Mouse (Mus musculus) hindbrain, embryonic 10.5 days (tissue): ENCODE data around the gene Col4a4. TPM values are rescaled to one million over a fixed set of nuclear protein-coding genes. Genes with fewer than 3 reads are reported as not detected.

Experiments used
- DNase-seq: peaks from one replicate; pipeline ENCODE4 v3.0.0-alpha.2; 2017; ENCODE audit warnings: low spot score
- H3K27ac ChIP-seq: fragments of 300-500 bp; sonication (generic); 2 replicates; pipeline ENCODE4 v1.5.1; 2016; ENCODE audit warnings: mild to moderate bottlenecking, moderate library complexity
- H3K27me3 ChIP-seq: fragments of 300-500 bp; sonication (generic); 2 replicates; pipeline ENCODE4 v1.6.1; 2016; ENCODE audit warnings: mild to moderate bottlenecking; ENCODE audit not compliant: poor library complexity, insufficient read depth, severe bottlenecking
- H3K36me3 ChIP-seq: fragments of 300-500 bp; sonication (generic); 2 replicates; pipeline ENCODE4 v1.6.1; 2016; ENCODE audit warnings: mild to moderate bottlenecking, moderate library complexity
- H3K4me1 ChIP-seq: fragments of 300-500 bp; sonication (generic); replicated peaks from 2 replicates; pipeline ENCODE4 v1.6.1; 2016; ENCODE audit warnings: mild to moderate bottlenecking
- H3K4me3 ChIP-seq: fragments of 300-500 bp; sonication (generic); 2 replicates; pipeline ENCODE4 v1.5.1; 2016; ENCODE audit warnings: mild to moderate bottlenecking, moderate library complexity
- H3K9me3 ChIP-seq: fragments of 300-500 bp; sonication (generic); 2 replicates; pipeline ENCODE4 v1.6.1; 2016; ENCODE audit warnings: mild to moderate bottlenecking, moderate library complexity
- WGBS: fragments of 180-500 bp; shearing (Covaris S2); methylation state at CpG from one replicate; pipeline ENCODE4 v1.1.7; 2016; 5-methylcytosine and 5-hydroxymethylcytosine counted together
- polyA plus RNA-seq: library from polyadenylated mRNA; unstranded; fragments of >200 nt; fragmentation: Nextera tagmentation; extraction: Ambion mirVana; gene quantifications from 2 replicates; pipeline ENCODE4 v1.2.1, GENCODE M21; 2016

Gene Col4a4
- polyA plus RNA-seq, 1 experiment from 2014 or later, result 0.18 TPM

GRCm38 (mm10) chr1:82569405-82569804 is 17.2 kb downstream of the Col4a4 start:
- no peak for DNase-seq
- no peaks in the 10 kb centered on the region for H3K36me3 ChIP-seq
- no peaks in the 10 kb centered on the region for H3K27me3 ChIP-seq
- H3K4me3 ChIP-seq, result no peak overlapping the region
- H3K27ac ChIP-seq, result no peak overlapping the region
- H3K4me1 ChIP-seq, result no peaks in the 10 kb centered on the region
- 90% methylated on average over 4 of the region's 4 CpGs for WGBS
- peaks cover 3% of the 10 kb centered on the region; the same call in 1 of the 2 replicates for H3K9me3 ChIP-seq

- DNase-seq, result no peak
- Histone ChIP-seq H3K27me3 (no peaks in the 10 kb centered on the region), H3K4me1 (no peaks in the 10 kb centered on the region), H3K36me3 (no peaks in the 10 kb centered on the region), H3K4me3 (no peak overlapping the region), H3K27ac (no peak overlapping the region), H3K9me3 (no peaks in the 10 kb centered on the region)
- WGBS, result 74% methylated on average over 4 of the region's 4 CpGs
These were observed 26.4 kb downstream of the Col4a4 start for GRCm38 (mm10) chr1:82560223-82560622.

- no peak overlapping the region for H3K27ac ChIP-seq
- WGBS, result 71% methylated on average over 5 of the region's 5 CpGs
- no peaks in the 10 kb centered on the region for H3K36me3 ChIP-seq
- no peak for DNase-seq
- H3K9me3 ChIP-seq, result no peaks in the 10 kb centered on the region
- no peak overlapping the region for H3K4me3 ChIP-seq
- no peaks in the 10 kb centered on the region for H3K27me3 ChIP-seq
- no peaks in the 10 kb centered on the region for H3K4me1 ChIP-seq
These were observed 31.8 kb downstream of the Col4a4 start for GRCm38 (mm10) chr1:82554889-82555288.

- no peaks in the 10 kb centered on the region for H3K27me3 ChIP-seq
These were observed 32.2 kb downstream of the Col4a4 start for GRCm38 (mm10) chr1:82554443-82554850.

GRCm38 (mm10) chr1:82545199-82545960 is 41.3 kb downstream of the Col4a4 start:
- no peak for DNase-seq
- no peaks in the 10 kb centered on the region for H3K4me1 ChIP-seq
- WGBS, result 82% methylated on average over 8 of the region's 8 CpGs
- H3K9me3 ChIP-seq, result no peaks in the 10 kb centered on the region
- no peak overlapping the region for H3K4me3 ChIP-seq
- no peak overlapping the region for H3K27ac ChIP-seq
- no peaks in the 10 kb centered on the region for H3K27me3 ChIP-seq
- H3K36me3 ChIP-seq, result no peaks in the 10 kb centered on the region

More at GRCm38 (mm10) chr1:82554443-82554850, 32.2 kb downstream of the Col4a4 start:
- WGBS, result 45% methylated on average over 6 of the region's 6 CpGs
- Histone ChIP-seq H3K27ac (no peak overlapping the region), H3K9me3 (no peaks in the 10 kb centered on the region), H3K36me3 (no peaks in the 10 kb centered on the region), H3K4me3 (no peak overlapping the region), H3K4me1 (no peaks in the 10 kb centered on the region)
- DNase-seq, result peak; percentile 47

- Histone ChIP-seq H3K36me3 (no peaks in the 10 kb centered on the region), H3K9me3 (no peaks in the 10 kb centered on the region), H3K27me3 (no peaks in the 10 kb centered on the region), H3K4me1 (no peaks in the 10 kb centered on the region), H3K27ac (no peak overlapping the region), H3K4me3 (no peak overlapping the region)
- DNase-seq, result no peak
- 85% methylated on average over 6 of the region's 6 CpGs for WGBS
These were observed 42.0 kb downstream of the Col4a4 start for GRCm38 (mm10) chr1:82544419-82545185.

- DNase-seq, result no peak
- Histone ChIP-seq H3K36me3 (no peaks in the 10 kb centered on the region), H3K9me3 (no peaks in the 10 kb centered on the region), H3K4me1 (no peaks in the 10 kb centered on the region), H3K27me3 (no peaks in the 10 kb centered on the region), H3K27ac (no peak overlapping the region), H3K4me3 (no peak overlapping the region)
- WGBS, result 96% methylated on average over 2 of the region's 2 CpGs
These were observed 42.7 kb downstream of the Col4a4 start for GRCm38 (mm10) chr1:82543934-82544333.

- 91% methylated on average over 5 of the region's 5 CpGs for WGBS
- Histone ChIP-seq H3K27me3 (no peaks in the 10 kb centered on the region), H3K27ac (no peak overlapping the region), H3K4me3 (no peak overlapping the region), H3K4me1 (0 out of 2 replicates have a peak, but pooled peaks cover 3% of the 10 kb centered on the region), H3K9me3 (no peaks in the 10 kb centered on the region), H3K36me3 (no peaks in the 10 kb centered on the region)
- no peak for DNase-seq
These were observed 46.6 kb downstream of the Col4a4 start for GRCm38 (mm10) chr1:82540056-82540455.

- Histone ChIP-seq H3K36me3 (no peaks in the 10 kb centered on the region), H3K27ac (no peak overlapping the region), H3K9me3 (no peaks in the 10 kb centered on the region), H3K4me3 (no peak overlapping the region), H3K4me1 (0 out of 2 replicates have a peak, but pooled peaks cover 3% of the 10 kb centered on the region), H3K27me3 (no peaks in the 10 kb centered on the region)
- WGBS, result 74% methylated on average over 3 of the region's 3 CpGs
- DNase-seq, result no peak
These were observed 48.8 kb downstream of the Col4a4 start for GRCm38 (mm10) chr1:82537848-82538247.

- no peak for DNase-seq
These were observed 50.0 kb downstream of the Col4a4 start for GRCm38 (mm10) chr1:82536515-82537174.

GRCm38 (mm10) chr1:82527931-82528330 is 58.7 kb downstream of the Col4a4 start:
- Histone ChIP-seq H3K27me3 (no peaks in the 10 kb centered on the region), H3K27ac (no peak overlapping the region), H3K4me1 (no peaks in the 10 kb centered on the region), H3K4me3 (no peak overlapping the region), H3K9me3 (no peaks in the 10 kb centered on the region), H3K36me3 (no peaks in the 10 kb centered on the region)
- no peak for DNase-seq
- 85% methylated on average over 4 of the region's 4 CpGs for WGBS

More at GRCm38 (mm10) chr1:82536515-82537174, 50.0 kb downstream of the Col4a4 start:
- WGBS, result 79% methylated on average over 6 of the region's 6 CpGs
- no peak overlapping the region for H3K4me3 ChIP-seq
- H3K27ac ChIP-seq, result no peak overlapping the region
- no peaks in the 10 kb centered on the region for H3K27me3 ChIP-seq
- H3K36me3 ChIP-seq, result no peaks in the 10 kb centered on the region
- 0 out of 2 replicates have a peak, but pooled peaks cover 3% of the 10 kb centered on the region for H3K4me1 ChIP-seq
- no peaks in the 10 kb centered on the region for H3K9me3 ChIP-seq

- H3K36me3 ChIP-seq, result no peaks in the 10 kb centered on the region
These were observed 94.7 kb downstream of the Col4a4 start for GRCm38 (mm10) chr1:82491954-82492353.

More at GRCm38 (mm10) chr1:82491954-82492353, 94.7 kb downstream of the Col4a4 start:
- no peaks in the 10 kb centered on the region for H3K27me3 ChIP-seq
- H3K27ac ChIP-seq, result no peak overlapping the region
- no peak for DNase-seq
- WGBS, result 85% methylated on average over 2 of the region's 2 CpGs
- no peak overlapping the region for H3K4me3 ChIP-seq
- H3K9me3 ChIP-seq, result no peaks in the 10 kb centered on the region
- no peaks in the 10 kb centered on the region for H3K4me1 ChIP-seq
